Mouse (Mus musculus): ENCODE results near the gene Tmtc1. TPM values are rescaled to one million over a fixed set of nuclear protein-coding genes. Genes with fewer than 3 reads are reported as not detected.

The Tmtc1 gene
- polyA plus RNA-seq, 1 experiment from 2014 or later: 2.9 TPM

- WGBS: 52% methylated on average over 1 of the region's 1 CpGs
- H3K4me3 ChIP-seq: no peak overlapping the region
- ATAC-seq (ENCODE audit: borderline replicate concordance, extremely low read depth, low FRiP score, low TSS enrichment): no peak
- no peaks in the 10 kb centered on the region for H3K9me3 ChIP-seq
- H3K27ac ChIP-seq: no peak overlapping the region
- H3K9ac ChIP-seq: no peak overlapping the region
- H3K36me3 ChIP-seq: no peaks in the 10 kb centered on the region
- no peak overlapping the region for H3K4me2 ChIP-seq
- no peaks in the 10 kb centered on the region for H3K27me3 ChIP-seq
- peaks cover 9% of the 10 kb centered on the region; the same call in 1 of the 2 replicates for H3K4me1 ChIP-seq
These were observed 188.7 kb downstream of the Tmtc1 start for GRCm38 (mm10) chr6:148255395-148256053.

- H3K27ac ChIP-seq: no peak overlapping the region
- no peak overlapping the region for H3K4me2 ChIP-seq
- no peaks in the 10 kb centered on the region for H3K4me1 ChIP-seq
- 75% methylated on average over 3 of the region's 3 CpGs for WGBS
- H3K9ac ChIP-seq: no peak overlapping the region
- ATAC-seq (ENCODE audit: borderline replicate concordance, extremely low read depth, low FRiP score, low TSS enrichment): no peak
- no peaks in the 10 kb centered on the region for H3K36me3 ChIP-seq
- H3K27me3 ChIP-seq: no peaks in the 10 kb centered on the region
- H3K9me3 ChIP-seq: no peaks in the 10 kb centered on the region
- no peak overlapping the region for H3K4me3 ChIP-seq
These were observed 195.0 kb downstream of the Tmtc1 start for GRCm38 (mm10) chr6:148249221-148249620.

DNA sequence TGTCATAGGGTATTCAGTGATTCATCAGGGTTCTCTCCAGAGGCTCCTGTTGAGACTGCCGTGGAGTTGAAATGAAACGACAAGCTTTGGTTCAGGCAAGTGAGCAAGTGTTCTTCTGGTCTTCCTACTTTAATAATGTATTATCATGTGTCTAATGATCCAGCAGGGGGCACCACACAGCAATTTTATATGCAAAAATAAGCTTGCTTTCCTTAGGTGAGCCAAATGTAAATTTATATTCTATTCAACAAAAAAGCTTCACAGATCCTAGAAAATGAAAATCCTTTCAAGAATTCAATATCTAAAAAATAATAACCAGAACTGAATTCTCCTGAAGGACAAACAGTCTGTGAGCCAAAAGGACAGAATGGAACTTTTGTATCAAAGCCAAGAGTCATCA is 195.6 kb downstream of the Tmtc1 start:
- no peak overlapping the region for H3K4me2 ChIP-seq
- H3K27ac ChIP-seq: no peak overlapping the region
- no peak overlapping the region for H3K4me3 ChIP-seq
- no peak for ATAC-seq (ENCODE audit: borderline replicate concordance, extremely low read depth, low FRiP score, low TSS enrichment)
- no peaks in the 10 kb centered on the region for H3K36me3 ChIP-seq
- no peaks in the 10 kb centered on the region for H3K27me3 ChIP-seq
- no peaks in the 10 kb centered on the region for H3K4me1 ChIP-seq
- 38% methylated on average over 2 of the region's 2 CpGs for WGBS
- H3K9me3 ChIP-seq: no peaks in the 10 kb centered on the region
- H3K9ac ChIP-seq: no peak overlapping the region

DNA sequence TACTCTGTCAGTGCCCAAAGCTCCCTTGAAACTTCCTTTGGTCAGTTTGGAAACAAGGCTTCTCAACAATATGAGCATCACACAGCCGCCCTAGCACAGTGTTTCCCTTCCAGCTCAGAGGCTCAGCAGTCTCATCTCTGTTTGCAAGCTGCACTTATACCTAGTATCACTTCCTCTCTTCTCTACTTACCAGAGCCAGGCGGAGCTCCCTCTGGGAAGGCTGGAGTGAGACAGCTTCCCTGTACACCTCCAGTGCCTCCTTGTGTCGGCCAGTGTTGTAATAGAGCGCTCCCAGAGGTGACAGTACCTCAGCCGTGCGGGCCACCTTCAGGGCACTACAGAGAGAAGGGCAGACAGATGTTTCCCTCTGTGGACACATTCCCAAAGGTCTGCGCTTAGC is 197.6 kb downstream of the Tmtc1 start:
- Histone ChIP-seq H3K9ac (no peak overlapping the region), H3K4me1 (no peaks in the 10 kb centered on the region), H3K4me3 (no peak overlapping the region), H3K27me3 (no peaks in the 10 kb centered on the region), H3K36me3 (no peaks in the 10 kb centered on the region), H3K27ac (no peak overlapping the region), H3K9me3 (no peaks in the 10 kb centered on the region), H3K4me2 (no peak overlapping the region)
- WGBS: 65% methylated on average over 7 of the region's 7 CpGs
- ATAC-seq (ENCODE audit: borderline replicate concordance, extremely low read depth, low FRiP score, low TSS enrichment): no peak

DNA sequence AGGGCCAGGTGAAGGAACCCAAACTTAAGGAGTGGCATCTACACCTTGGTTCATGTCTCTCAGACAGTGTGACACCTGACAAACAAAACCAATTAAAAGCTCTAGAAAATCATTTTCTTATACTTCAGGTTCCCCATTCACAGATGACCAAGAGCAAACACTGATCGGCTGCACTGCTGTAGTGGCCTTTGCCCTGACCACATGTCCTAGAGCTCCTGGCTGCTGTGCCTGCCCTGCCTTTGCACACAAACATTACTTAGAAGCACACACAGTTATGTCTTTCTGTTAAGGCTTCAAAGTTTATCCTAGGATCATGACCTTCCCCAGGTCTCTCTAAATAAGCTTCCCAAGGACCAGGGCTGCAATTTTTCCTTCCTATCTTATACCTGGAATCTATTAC is 199.4 kb downstream of the Tmtc1 start:
- Histone ChIP-seq H3K9me3 (no peaks in the 10 kb centered on the region), H3K4me3 (no peak overlapping the region), H3K4me2 (no peak overlapping the region), H3K27me3 (no peaks in the 10 kb centered on the region), H3K27ac (no peak overlapping the region), H3K4me1 (no peaks in the 10 kb centered on the region), H3K36me3 (no peaks in the 10 kb centered on the region), H3K9ac (no peak overlapping the region)
- WGBS: 58% methylated on average over 1 of the region's 1 CpGs
- ATAC-seq (ENCODE audit: borderline replicate concordance, extremely low read depth, low FRiP score, low TSS enrichment): no peak

DNA sequence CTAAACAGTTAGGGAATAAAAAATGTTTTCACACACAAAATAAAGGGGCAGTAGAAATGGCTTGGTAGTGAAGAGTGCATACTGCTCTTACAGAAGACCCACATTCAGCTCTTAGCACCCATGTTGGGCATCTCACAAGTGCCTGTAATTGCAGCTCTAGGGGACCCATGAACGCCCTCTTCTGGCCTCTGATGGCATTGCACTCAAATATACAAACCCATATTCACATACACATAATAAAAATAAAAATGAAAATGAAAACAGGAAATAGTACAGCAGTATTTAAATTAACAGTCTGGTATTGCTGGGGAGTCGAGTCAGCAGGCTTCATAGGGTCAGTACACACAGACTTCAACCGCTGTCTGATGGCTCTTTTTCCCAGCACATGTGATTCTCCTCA is 201.9 kb downstream of the Tmtc1 start:
- no peaks in the 10 kb centered on the region for H3K4me1 ChIP-seq
- WGBS: 57% methylated on average over 3 of the region's 3 CpGs
- ATAC-seq (ENCODE audit: borderline replicate concordance, extremely low read depth, low FRiP score, low TSS enrichment): no peak
- no peak overlapping the region for H3K4me2 ChIP-seq
- H3K9me3 ChIP-seq: no peaks in the 10 kb centered on the region
- no peaks in the 10 kb centered on the region for H3K27me3 ChIP-seq
- H3K27ac ChIP-seq: no peak overlapping the region
- H3K4me3 ChIP-seq: no peak overlapping the region
- H3K9ac ChIP-seq: no peak overlapping the region
- no peaks in the 10 kb centered on the region for H3K36me3 ChIP-seq

GRCm38 (mm10) chr6:148241685-148242084 is 202.5 kb downstream of the Tmtc1 start:
- H3K27me3 ChIP-seq: no peaks in the 10 kb centered on the region
- H3K36me3 ChIP-seq: no peaks in the 10 kb centered on the region
- H3K4me2 ChIP-seq: no peak overlapping the region
- ATAC-seq (ENCODE audit: borderline replicate concordance, extremely low read depth, low FRiP score, low TSS enrichment): no peak
- no peak overlapping the region for H3K4me3 ChIP-seq
- no peak overlapping the region for H3K9ac ChIP-seq
- H3K4me1 ChIP-seq: no peaks in the 10 kb centered on the region
- no peak overlapping the region for H3K27ac ChIP-seq
- no peaks in the 10 kb centered on the region for H3K9me3 ChIP-seq
- WGBS: 87% methylated on average over 5 of the region's 5 CpGs

DNA sequence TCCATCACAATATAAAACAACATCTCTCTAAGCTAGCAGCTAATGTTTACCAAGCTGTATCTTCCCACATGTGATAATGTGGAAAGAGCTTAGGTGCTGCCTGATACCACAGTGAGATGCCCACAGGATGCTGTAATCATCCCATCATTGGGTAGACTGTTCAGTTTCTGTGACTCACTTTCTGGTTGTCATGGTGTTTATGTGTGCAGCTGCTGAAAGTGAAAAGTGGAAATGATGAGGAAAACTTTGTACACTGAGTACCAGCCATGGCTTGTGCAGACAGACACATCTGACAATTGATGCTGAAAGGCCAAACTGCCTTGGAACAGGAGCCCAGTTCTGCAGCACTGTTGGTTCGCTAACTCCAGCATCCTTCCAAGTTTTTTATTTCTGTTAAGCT is 204.9 kb downstream of the Tmtc1 start:
- H3K36me3 ChIP-seq: no peaks in the 10 kb centered on the region
- H3K9me3 ChIP-seq: no peaks in the 10 kb centered on the region
- H3K4me3 ChIP-seq: no peak overlapping the region
- 89% methylated on average over 1 of the region's 1 CpGs for WGBS
- H3K9ac ChIP-seq: no peak overlapping the region
- no peak for ATAC-seq (ENCODE audit: borderline replicate concordance, extremely low read depth, low FRiP score, low TSS enrichment)
- H3K27me3 ChIP-seq: no peaks in the 10 kb centered on the region
- H3K4me2 ChIP-seq: no peak overlapping the region
- H3K4me1 ChIP-seq: no peaks in the 10 kb centered on the region
- no peak overlapping the region for H3K27ac ChIP-seq

GRCm38 (mm10) chr6:148237453-148237852 is 206.7 kb downstream of the Tmtc1 start:
- Histone ChIP-seq H3K4me1 (no peaks in the 10 kb centered on the region), H3K4me2 (no peak overlapping the region), H3K27me3 (no peaks in the 10 kb centered on the region), H3K36me3 (no peaks in the 10 kb centered on the region), H3K9me3 (no peaks in the 10 kb centered on the region), H3K9ac (no peak overlapping the region), H3K4me3 (no peak overlapping the region), H3K27ac (no peak overlapping the region)
- WGBS: 46% methylated on average over 5 of the region's 5 CpGs
- ATAC-seq (ENCODE audit: borderline replicate concordance, extremely low read depth, low FRiP score, low TSS enrichment): no peak

- no peaks in the 10 kb centered on the region for H3K4me1 ChIP-seq
- H3K27ac ChIP-seq: no peak overlapping the region
- WGBS: 63% methylated on average over 3 of the region's 3 CpGs
These were observed 209.9 kb downstream of the Tmtc1 start for GRCm38 (mm10) chr6:148234105-148234828.

DNA sequence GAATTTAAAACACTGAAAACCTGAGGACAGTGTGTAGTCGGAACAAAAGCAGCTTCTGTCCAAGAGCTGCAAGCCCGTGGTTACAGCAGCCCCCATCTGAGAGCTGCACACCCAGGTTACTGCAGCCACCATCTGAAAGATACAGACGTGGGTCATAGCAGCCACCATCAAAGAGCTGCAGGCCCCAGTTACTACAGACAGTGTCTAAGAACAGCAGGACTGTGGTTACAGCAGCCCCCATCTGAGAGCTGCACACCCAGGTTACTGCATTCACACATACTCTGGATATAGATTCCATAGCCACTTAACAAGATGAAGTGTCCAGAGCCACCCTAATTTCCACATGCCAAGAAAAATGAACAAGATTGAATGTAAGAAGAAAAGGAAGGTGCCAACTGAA is 216.6 kb downstream of the Tmtc1 start:
- ATAC-seq (ENCODE audit: borderline replicate concordance, extremely low read depth, low FRiP score, low TSS enrichment): no peak
- Histone ChIP-seq H3K27ac (no peak overlapping the region), H3K36me3 (no peaks in the 10 kb centered on the region), H3K9ac (no peak overlapping the region), H3K4me1 (no peaks in the 10 kb centered on the region), H3K9me3 (no peaks in the 10 kb centered on the region), H3K27me3 (no peaks in the 10 kb centered on the region), H3K4me3 (no peak overlapping the region), H3K4me2 (no peak overlapping the region)
- 66% methylated on average over 3 of the region's 3 CpGs for WGBS

More at GRCm38 (mm10) chr6:148234105-148234828, 209.9 kb downstream of the Tmtc1 start:
- no peak overlapping the region for H3K9ac ChIP-seq
- H3K4me2 ChIP-seq: no peak overlapping the region
- ATAC-seq (ENCODE audit: borderline replicate concordance, extremely low read depth, low FRiP score, low TSS enrichment): no peak
- H3K9me3 ChIP-seq: no peaks in the 10 kb centered on the region
- no peak overlapping the region for H3K4me3 ChIP-seq
- no peaks in the 10 kb centered on the region for H3K36me3 ChIP-seq
- H3K27me3 ChIP-seq: no peaks in the 10 kb centered on the region

- Histone ChIP-seq H3K4me2 (no peak overlapping the region), H3K4me1 (no peaks in the 10 kb centered on the region), H3K9me3 (no peaks in the 10 kb centered on the region), H3K36me3 (no peaks in the 10 kb centered on the region), H3K9ac (no peak overlapping the region), H3K27ac (no peak overlapping the region), H3K4me3 (no peak overlapping the region), H3K27me3 (no peaks in the 10 kb centered on the region)
- ATAC-seq (ENCODE audit: borderline replicate concordance, extremely low read depth, low FRiP score, low TSS enrichment): no peak
- WGBS: 70% methylated on average over 2 of the region's 2 CpGs
These were observed 221.5 kb downstream of the Tmtc1 start for GRCm38 (mm10) chr6:148222686-148223085.
